Mouse (Mus musculus): Measurements from ENCODE around the gene Eno1. TPM values are rescaled to one million over a fixed set of nuclear protein-coding genes. Genes with fewer than 3 reads are reported as not detected.

Gene Eno1
- total RNA-seq, 1 experiment, result 824 TPM

DNA sequence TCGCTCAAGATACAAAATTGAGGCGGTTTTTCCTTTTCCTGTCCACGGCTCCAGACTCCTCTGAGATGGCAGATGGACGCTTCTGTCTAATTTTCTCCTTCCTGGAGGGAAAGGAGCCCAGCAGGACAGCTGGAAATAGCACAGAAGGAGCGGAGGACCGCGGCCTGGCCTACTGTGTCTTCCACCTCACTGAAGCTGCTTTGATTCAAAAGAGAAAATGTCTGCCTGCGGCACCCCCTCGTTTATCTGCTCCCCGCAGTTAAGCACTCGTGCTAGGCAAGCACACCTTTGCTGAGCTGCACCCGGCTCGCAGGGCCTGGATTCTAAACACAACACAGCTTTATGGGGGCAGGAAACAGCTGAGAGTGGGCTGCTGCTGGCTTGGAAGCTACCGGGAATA, 21.9 kb downstream of the Eno1 start:
- TF ChIP-seq ZC3H11A (IDR thresholded peaks at IDR 0.05; ENCODE audit: borderline replicate concordance, low read depth, low read length) (no peak), HCFC1 (IDR thresholded peaks at IDR 0.05; ENCODE audit: borderline replicate concordance, insufficient read depth, low read length) (no peak)
- Histone ChIP-seq H3K9me3 (ENCODE audit: control insufficient read depth, insufficient read depth, low read depth, low read length) (no peaks in the 10 kb centered on the region), H3K4me3 (ENCODE audit: insufficient read depth in 1 of 2, low read depth in 1 of 2, low read length in 2 of 2, poor library complexity in 1 of 2, severe bottlenecking in 1 of 2) (peak overlapping the region; percentile 17 to 28; a peak in 3 of 4 replicates), H3K9ac (ENCODE audit: insufficient read depth, low read depth, low read length, poor library complexity, severe bottlenecking) (peak overlapping the region; percentile 2; the same call in 1 of the 2 replicates), H3K4me1 (ENCODE audit: control insufficient read depth in 2 of 2, insufficient read depth in 2 of 2, low read length in 2 of 2, poor library complexity in 1 of 2) (peaks cover 5 to 30% of the 10 kb centered on the region in 2 experiments; a peak in 3 of 4 replicates), H3K27ac (ENCODE audit: insufficient read depth, low read depth, low read length, poor library complexity, severe bottlenecking) (no peak overlapping the region), H3K36me3 (ENCODE audit: control insufficient read depth, insufficient read depth, low read length, poor library complexity, severe bottlenecking) (no peaks in the 10 kb centered on the region)
- in situ Hi-C loops (cut with MboI; ENCODE audit: low sequenced_read_pairs in 2 of 2, unreplicated experiment in 2 of 2), result no loop called here
- DNase-seq (ENCODE audit: low read depth, low spot score), result no peak

DNA sequence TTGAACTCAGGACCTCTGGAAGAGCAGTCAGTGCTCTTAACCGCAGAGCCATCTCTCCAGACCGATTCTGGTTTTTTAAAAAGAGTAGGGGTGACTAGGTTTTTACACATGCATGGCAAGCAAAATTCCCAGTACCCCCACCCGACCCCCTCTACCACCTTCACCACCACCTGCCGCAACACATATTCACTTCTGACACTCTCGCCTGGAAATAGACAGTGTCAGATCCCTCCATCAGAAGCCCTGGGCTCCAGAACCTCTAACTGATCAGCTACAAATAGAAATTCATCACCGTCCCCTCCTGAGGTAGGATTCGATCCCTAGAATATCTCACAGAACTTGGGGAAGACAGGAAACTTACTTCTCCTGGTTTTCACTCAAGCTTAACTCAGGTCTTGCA, 23.1 kb downstream of the Eno1 start:
- Histone ChIP-seq H3K4me3 (ENCODE audit: insufficient read depth in 1 of 2, low read depth in 1 of 2, low read length in 2 of 2, poor library complexity in 1 of 2, severe bottlenecking in 1 of 2) (no peak overlapping the region), H3K9me3 (ENCODE audit: control insufficient read depth, insufficient read depth, low read depth, low read length) (no peaks in the 10 kb centered on the region), H3K9ac (ENCODE audit: insufficient read depth, low read depth, low read length, poor library complexity, severe bottlenecking) (no peak overlapping the region), H3K27ac (ENCODE audit: insufficient read depth, low read depth, low read length, poor library complexity, severe bottlenecking) (no peak overlapping the region), H3K4me1 (ENCODE audit: control insufficient read depth in 2 of 2, insufficient read depth in 2 of 2, low read length in 2 of 2, poor library complexity in 1 of 2) (peaks cover 5 to 32% of the 10 kb centered on the region in 2 experiments; a peak in 3 of 4 replicates), H3K36me3 (ENCODE audit: control insufficient read depth, insufficient read depth, low read length, poor library complexity, severe bottlenecking) (no peaks in the 10 kb centered on the region)
- no peak for DNase-seq (ENCODE audit: low read depth, low spot score)
- TF ChIP-seq MAFK (IDR thresholded peaks at IDR 0.05; ENCODE audit: insufficient read depth, low read depth, low read length) (no peak), CHD2 (IDR thresholded peaks at IDR 0.05; ENCODE audit: low read depth, low read length) (no peak), ZNF384 (IDR thresholded peaks at IDR 0.05; ENCODE audit: low read depth, low read length) (no peak), HCFC1 (IDR thresholded peaks at IDR 0.05; ENCODE audit: borderline replicate concordance, insufficient read depth, low read length) (no peak), ZC3H11A (IDR thresholded peaks at IDR 0.05; ENCODE audit: borderline replicate concordance, low read depth, low read length) (no peak)
- in situ Hi-C loops (cut with MboI; ENCODE audit: low sequenced_read_pairs in 2 of 2, unreplicated experiment in 2 of 2), result no loop called here

DNA sequence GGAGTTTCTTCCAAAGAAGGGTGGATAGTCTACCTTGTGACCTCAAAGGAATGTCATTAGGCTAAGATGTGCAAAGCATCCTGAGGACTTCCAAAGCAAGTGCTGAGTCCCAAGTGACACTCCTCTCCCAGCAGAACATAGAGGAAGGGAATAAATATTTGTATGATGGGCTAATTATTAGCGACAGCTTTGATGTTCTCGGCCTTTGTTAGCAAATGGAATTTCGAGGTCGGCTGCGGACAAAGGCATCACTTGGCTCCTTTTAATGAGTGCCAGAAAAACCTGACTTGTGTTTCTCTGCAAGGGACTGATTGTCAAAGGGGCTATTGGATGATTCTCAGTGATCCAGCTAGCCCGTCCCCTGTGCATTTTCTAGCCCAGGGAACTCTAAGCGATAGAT, 23.6 kb downstream of the Eno1 start:
- no peaks in the 10 kb centered on the region for H3K36me3 ChIP-seq (ENCODE audit: control insufficient read depth, insufficient read depth, low read length, poor library complexity, severe bottlenecking)

DNA sequence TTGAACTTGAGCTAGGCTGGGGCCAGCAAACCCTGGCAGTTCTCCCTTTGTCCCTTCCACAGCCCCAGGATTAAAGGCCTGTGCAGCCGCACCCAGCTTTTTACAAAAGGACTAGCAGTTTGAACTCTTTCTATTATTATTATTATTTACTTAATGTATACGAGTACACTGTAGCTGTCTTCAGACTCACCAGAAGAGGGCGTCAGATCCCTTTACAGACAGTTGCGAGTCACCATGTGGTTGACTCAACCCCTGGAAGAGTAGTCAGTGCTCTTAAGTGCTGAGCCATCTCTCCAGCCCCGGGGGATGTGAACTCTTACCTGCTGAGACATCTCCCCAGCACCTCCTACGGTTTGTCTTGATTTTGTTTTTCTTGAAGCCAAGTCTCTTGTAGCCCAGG, 24.2 kb downstream of the Eno1 start:
- H3K9me3 ChIP-seq (ENCODE audit: control insufficient read depth, insufficient read depth, low read depth, low read length), result no peaks in the 10 kb centered on the region
- H3K4me1 ChIP-seq (ENCODE audit: control insufficient read depth in 2 of 2, insufficient read depth in 2 of 2, low read length in 2 of 2, poor library complexity in 1 of 2), result peaks cover 5 to 36% of the 10 kb centered on the region in 2 experiments; a peak in 3 of 4 replicates
- DNase-seq (ENCODE audit: low read depth, low spot score), result peak; percentile 84
- no peaks in the 10 kb centered on the region for H3K36me3 ChIP-seq (ENCODE audit: control insufficient read depth, insufficient read depth, low read length, poor library complexity, severe bottlenecking)
- H3K4me3 ChIP-seq (ENCODE audit: insufficient read depth in 1 of 2, low read depth in 1 of 2, low read length in 2 of 2, poor library complexity in 1 of 2, severe bottlenecking in 1 of 2), result no peak overlapping the region
- in situ Hi-C loops (cut with MboI; ENCODE audit: low sequenced_read_pairs in 2 of 2, unreplicated experiment in 2 of 2), result no loop called here
- no peak overlapping the region; the same call in 1 of the 2 replicates for H3K27ac ChIP-seq (ENCODE audit: insufficient read depth, low read depth, low read length, poor library complexity, severe bottlenecking)
- no peak overlapping the region for H3K9ac ChIP-seq (ENCODE audit: insufficient read depth, low read depth, low read length, poor library complexity, severe bottlenecking)
- peak; percentile 53; the same call in 1 of the 2 replicates for TF ChIP-seq MAFK (IDR thresholded peaks at IDR 0.05; ENCODE audit: insufficient read depth, low read depth, low read length)
- TF ChIP-seq ZC3H11A (IDR thresholded peaks at IDR 0.05; ENCODE audit: borderline replicate concordance, low read depth, low read length), result no peak
- TF ChIP-seq HCFC1 (IDR thresholded peaks at IDR 0.05; ENCODE audit: borderline replicate concordance, insufficient read depth, low read length), result no peak
- no peak for TF ChIP-seq CHD2 (IDR thresholded peaks at IDR 0.05; ENCODE audit: low read depth, low read length)
- TF ChIP-seq ZNF384 (IDR thresholded peaks at IDR 0.05; ENCODE audit: low read depth, low read length), result no peak

More for the DNA sequence above, 23.6 kb downstream of the Eno1 start:
- H3K9ac ChIP-seq (ENCODE audit: insufficient read depth, low read depth, low read length, poor library complexity, severe bottlenecking), result no peak overlapping the region
- no peak overlapping the region for H3K4me3 ChIP-seq (ENCODE audit: insufficient read depth in 1 of 2, low read depth in 1 of 2, low read length in 2 of 2, poor library complexity in 1 of 2, severe bottlenecking in 1 of 2)
- H3K4me1 ChIP-seq (ENCODE audit: control insufficient read depth in 2 of 2, insufficient read depth in 2 of 2, low read length in 2 of 2, poor library complexity in 1 of 2), result peaks cover 5 to 34% of the 10 kb centered on the region in 2 experiments; a peak in 3 of 4 replicates
- no peak overlapping the region; the same call in 1 of the 2 replicates for H3K27ac ChIP-seq (ENCODE audit: insufficient read depth, low read depth, low read length, poor library complexity, severe bottlenecking)
- DNase-seq (ENCODE audit: low read depth, low spot score), result no peak
- in situ Hi-C loops (cut with MboI; ENCODE audit: low sequenced_read_pairs in 2 of 2, unreplicated experiment in 2 of 2), result no loop called here
- H3K9me3 ChIP-seq (ENCODE audit: control insufficient read depth, insufficient read depth, low read depth, low read length), result no peaks in the 10 kb centered on the region
- TF ChIP-seq ZNF384 (IDR thresholded peaks at IDR 0.05; ENCODE audit: low read depth, low read length), result no peak
- TF ChIP-seq CHD2 (IDR thresholded peaks at IDR 0.05; ENCODE audit: low read depth, low read length), result no peak
- TF ChIP-seq MAFK (IDR thresholded peaks at IDR 0.05; ENCODE audit: insufficient read depth, low read depth, low read length), result no peak
- no peak for TF ChIP-seq ZC3H11A (IDR thresholded peaks at IDR 0.05; ENCODE audit: borderline replicate concordance, low read depth, low read length)
- no peak for TF ChIP-seq HCFC1 (IDR thresholded peaks at IDR 0.05; ENCODE audit: borderline replicate concordance, insufficient read depth, low read length)

DNA sequence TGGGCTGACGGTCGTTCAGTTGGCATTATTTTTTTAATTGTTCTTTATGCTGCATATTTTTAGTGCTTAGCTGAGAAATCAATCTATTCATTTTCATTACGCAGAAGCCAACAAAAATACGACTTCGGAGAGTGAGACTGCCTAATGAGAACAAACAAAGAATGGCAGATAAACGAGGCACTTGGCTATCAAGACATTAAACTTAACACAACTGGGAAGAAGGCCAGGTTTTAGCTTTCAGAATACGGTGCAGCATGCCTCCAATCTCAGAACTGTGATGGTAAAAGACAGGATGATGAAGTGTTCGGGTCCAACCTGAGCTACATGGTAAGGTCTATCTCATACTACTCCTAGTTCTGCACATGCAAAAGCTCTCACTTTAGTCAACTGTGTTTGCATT, 25.8 kb downstream of the Eno1 start:
- Histone ChIP-seq H3K9me3 (ENCODE audit: control insufficient read depth, insufficient read depth, low read depth, low read length) (no peaks in the 10 kb centered on the region), H3K27ac (ENCODE audit: insufficient read depth, low read depth, low read length, poor library complexity, severe bottlenecking) (no peak overlapping the region), H3K9ac (ENCODE audit: insufficient read depth, low read depth, low read length, poor library complexity, severe bottlenecking) (no peak overlapping the region), H3K4me3 (ENCODE audit: insufficient read depth in 1 of 2, low read depth in 1 of 2, low read length in 2 of 2, poor library complexity in 1 of 2, severe bottlenecking in 1 of 2) (no peak overlapping the region), H3K36me3 (ENCODE audit: control insufficient read depth, insufficient read depth, low read length, poor library complexity, severe bottlenecking) (no peaks in the 10 kb centered on the region), H3K4me1 (ENCODE audit: control insufficient read depth in 2 of 2, insufficient read depth in 2 of 2, low read length in 2 of 2, poor library complexity in 1 of 2) (peaks cover 8 to 43% of the 10 kb centered on the region in 2 experiments)
- TF ChIP-seq ZNF384 (IDR thresholded peaks at IDR 0.05; ENCODE audit: low read depth, low read length), result no peak
- no peak for TF ChIP-seq MAFK (IDR thresholded peaks at IDR 0.05; ENCODE audit: insufficient read depth, low read depth, low read length)
- TF ChIP-seq HCFC1 (IDR thresholded peaks at IDR 0.05; ENCODE audit: borderline replicate concordance, insufficient read depth, low read length), result no peak
- no peak for TF ChIP-seq CHD2 (IDR thresholded peaks at IDR 0.05; ENCODE audit: low read depth, low read length)
- no peak for TF ChIP-seq ZC3H11A (IDR thresholded peaks at IDR 0.05; ENCODE audit: borderline replicate concordance, low read depth, low read length)
- no peak for DNase-seq (ENCODE audit: low read depth, low spot score)
- in situ Hi-C loops (cut with MboI; ENCODE audit: low sequenced_read_pairs in 2 of 2, unreplicated experiment in 2 of 2), result no loop called here
